Mouse (Mus musculus): ENCODE results near the gene Efnb3. TPM values are rescaled to one million over a fixed set of nuclear protein-coding genes. Genes with fewer than 3 reads are reported as not detected.

The Efnb3 gene
- polyA plus RNA-seq, 1 experiment from 2014 or later: 39.9 TPM

DNA sequence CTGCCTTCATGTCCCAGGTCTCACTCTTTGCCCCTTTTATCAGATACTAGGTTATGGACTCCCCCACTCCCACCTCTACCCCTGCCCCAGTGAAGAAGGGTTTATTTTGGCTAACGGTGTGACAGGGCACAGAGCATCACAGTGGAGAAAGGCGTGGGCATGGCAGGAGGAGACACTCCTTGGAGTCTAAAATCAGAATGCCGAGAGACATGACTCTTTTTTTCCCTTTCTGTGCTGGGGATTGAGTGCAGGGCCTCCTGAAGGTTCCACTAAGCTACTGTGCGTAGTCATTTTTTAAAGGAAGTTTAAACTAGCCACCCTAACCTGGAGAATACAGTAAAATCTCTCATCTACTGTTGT is 32.0 kb downstream of the Efnb3 start:
- Histone ChIP-seq H3K4me3 (replicated peaks; ENCODE audit: low read length) (no peak overlapping the region), H3K9me3 (ENCODE audit: control insufficient read depth, low read length) (no peaks in the 10 kb centered on the region), H3K4me1 (replicated peaks; ENCODE audit: control insufficient read depth, insufficient read depth, low read length) (peaks cover 23% of the 10 kb centered on the region), H3K4me2 (replicated peaks) (peak overlapping the region; percentile 52), H3K27ac (peak overlapping the region; percentile 99), H3K9ac (peak overlapping the region; percentile 60), H3K36me3 (replicated peaks; ENCODE audit: control insufficient read depth, insufficient read depth) (no peaks in the 10 kb centered on the region), H3K27me3 (ENCODE audit: control insufficient read depth, insufficient read depth, low read length) (no peaks in the 10 kb centered on the region)
- no peak for ATAC-seq (ENCODE audit: low FRiP score)
- WGBS: 58% methylated on average over 4 of the region's 4 CpGs
- no peak for DNase-seq (ENCODE audit: low spot score)

GRCm38 (mm10) chr11:69527098-69528030 is 32.6 kb downstream of the Efnb3 start:
- peak; percentile 73 for DNase-seq (ENCODE audit: low spot score)
- Histone ChIP-seq H3K4me2 (replicated peaks) (peak overlapping the region; percentile 52), H3K9me3 (ENCODE audit: control insufficient read depth, low read length) (no peaks in the 10 kb centered on the region), H3K4me3 (replicated peaks; ENCODE audit: low read length) (peak overlapping the region; percentile 15), H3K27ac (peak overlapping the region; percentile 99), H3K4me1 (replicated peaks; ENCODE audit: control insufficient read depth, insufficient read depth, low read length) (peaks cover 23% of the 10 kb centered on the region), H3K27me3 (ENCODE audit: control insufficient read depth, insufficient read depth, low read length) (no peaks in the 10 kb centered on the region), H3K36me3 (replicated peaks; ENCODE audit: control insufficient read depth, insufficient read depth) (no peaks in the 10 kb centered on the region), H3K9ac (peak overlapping the region; percentile 60)
- WGBS: 2% methylated on average over 30 of the region's 30 CpGs
- ATAC-seq (ENCODE audit: low FRiP score): peak; percentile 68

DNA sequence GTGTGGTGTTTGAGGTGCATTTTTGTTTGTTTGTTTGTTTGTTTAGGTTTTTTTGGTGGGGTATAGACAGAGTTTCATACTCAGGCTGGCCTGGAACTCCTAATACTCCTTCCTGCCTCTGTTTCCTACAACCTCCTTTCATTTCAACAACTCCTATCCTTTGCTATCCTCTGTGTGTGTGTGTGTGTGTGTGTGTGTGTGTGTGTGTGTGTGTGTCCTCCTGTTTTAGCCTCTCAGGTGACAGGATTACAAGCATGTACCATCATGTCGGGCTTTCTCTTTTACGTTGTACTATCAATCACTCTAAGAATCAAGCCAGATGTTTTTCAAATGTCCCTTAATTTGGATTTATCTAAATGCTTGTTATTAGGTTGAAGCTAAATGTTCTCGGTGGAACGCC is 33.4 kb downstream of the Efnb3 start:
- Histone ChIP-seq H3K27ac (peak overlapping the region; percentile 99), H3K4me2 (replicated peaks) (peak overlapping the region; percentile 52), H3K4me1 (replicated peaks; ENCODE audit: control insufficient read depth, insufficient read depth, low read length) (peaks cover 23% of the 10 kb centered on the region), H3K9ac (peak overlapping the region; percentile 60), H3K27me3 (ENCODE audit: control insufficient read depth, insufficient read depth, low read length) (no peaks in the 10 kb centered on the region), H3K9me3 (ENCODE audit: control insufficient read depth, low read length) (no peaks in the 10 kb centered on the region), H3K4me3 (replicated peaks; ENCODE audit: low read length) (peak overlapping the region; percentile 15), H3K36me3 (replicated peaks; ENCODE audit: control insufficient read depth, insufficient read depth) (no peaks in the 10 kb centered on the region)
- DNase-seq (ENCODE audit: low spot score): peak; percentile 34
- 18% methylated on average over 4 of the region's 4 CpGs for WGBS
- ATAC-seq (ENCODE audit: low FRiP score): no peak

DNA sequence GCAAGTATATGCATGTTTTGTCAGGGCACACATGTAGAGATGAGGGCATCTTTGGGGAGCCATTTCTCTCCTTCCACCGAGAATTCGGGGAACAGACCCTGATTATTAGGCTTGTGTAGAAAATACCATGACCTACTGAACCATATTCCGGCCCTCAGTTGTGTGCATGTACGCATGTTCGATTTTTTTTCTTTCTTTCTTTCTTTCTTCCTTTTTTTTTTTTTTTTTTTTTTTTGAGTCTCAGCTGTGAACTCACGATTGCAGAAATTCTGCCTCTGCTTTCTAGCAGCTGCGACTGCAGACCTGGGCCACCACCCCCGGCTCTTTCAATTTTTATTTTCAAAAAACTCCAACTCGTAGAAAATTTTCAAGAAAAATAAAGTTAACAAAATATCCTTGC is 34.3 kb downstream of the Efnb3 start:
- H3K4me2 ChIP-seq (replicated peaks): no peak overlapping the region
- H3K27me3 ChIP-seq (ENCODE audit: control insufficient read depth, insufficient read depth, low read length): no peaks in the 10 kb centered on the region
- no peaks in the 10 kb centered on the region for H3K36me3 ChIP-seq (replicated peaks; ENCODE audit: control insufficient read depth, insufficient read depth)
- no peak overlapping the region for H3K4me3 ChIP-seq (replicated peaks; ENCODE audit: low read length)
- H3K9ac ChIP-seq: no peak overlapping the region; the same call in 1 of the 2 replicates
- no peak for ATAC-seq (ENCODE audit: low FRiP score)
- peak overlapping the region; percentile 99 for H3K27ac ChIP-seq
- no peaks in the 10 kb centered on the region for H3K9me3 ChIP-seq (ENCODE audit: control insufficient read depth, low read length)
- no peak for DNase-seq (ENCODE audit: low spot score)
- 82% methylated on average over 9 of the region's 9 CpGs for WGBS
- H3K4me1 ChIP-seq (replicated peaks; ENCODE audit: control insufficient read depth, insufficient read depth, low read length): peaks cover 23% of the 10 kb centered on the region

GRCm38 (mm10) chr11:69523651-69524050 is 36.4 kb downstream of the Efnb3 start:
- peaks cover 23% of the 10 kb centered on the region for H3K4me1 ChIP-seq (replicated peaks; ENCODE audit: control insufficient read depth, insufficient read depth, low read length)
- H3K9me3 ChIP-seq (ENCODE audit: control insufficient read depth, low read length): no peaks in the 10 kb centered on the region
- no peak overlapping the region for H3K4me3 ChIP-seq (replicated peaks; ENCODE audit: low read length)
- H3K27ac ChIP-seq: no peak overlapping the region
- no peaks in the 10 kb centered on the region for H3K36me3 ChIP-seq (replicated peaks; ENCODE audit: control insufficient read depth, insufficient read depth)
- no peaks in the 10 kb centered on the region for H3K27me3 ChIP-seq (ENCODE audit: control insufficient read depth, insufficient read depth, low read length)
- WGBS: 94% methylated on average over 4 of the region's 4 CpGs
- H3K4me2 ChIP-seq (replicated peaks): no peak overlapping the region
- no peak for ATAC-seq (ENCODE audit: low FRiP score)
- H3K9ac ChIP-seq: no peak overlapping the region
- no peak for DNase-seq (ENCODE audit: low spot score)

GRCm38 (mm10) chr11:69521526-69522149 is 38.4 kb downstream of the Efnb3 start:
- Histone ChIP-seq H3K9me3 (ENCODE audit: control insufficient read depth, low read length) (no peaks in the 10 kb centered on the region), H3K4me3 (replicated peaks; ENCODE audit: low read length) (no peak overlapping the region), H3K27ac (no peak overlapping the region), H3K4me1 (replicated peaks; ENCODE audit: control insufficient read depth, insufficient read depth, low read length) (peaks cover 7% of the 10 kb centered on the region; the same call in 1 of the 2 replicates), H3K36me3 (replicated peaks; ENCODE audit: control insufficient read depth, insufficient read depth) (no peaks in the 10 kb centered on the region), H3K27me3 (ENCODE audit: control insufficient read depth, insufficient read depth, low read length) (no peaks in the 10 kb centered on the region), H3K4me2 (replicated peaks) (no peak overlapping the region), H3K9ac (no peak overlapping the region)
- no peak for DNase-seq (ENCODE audit: low spot score)
- 91% methylated on average over 9 of the region's 9 CpGs for WGBS
- no peak for ATAC-seq (ENCODE audit: low FRiP score)

GRCm38 (mm10) chr11:69519976-69520375 is 40.0 kb downstream of the Efnb3 start:
- H3K4me1 ChIP-seq (replicated peaks; ENCODE audit: control insufficient read depth, insufficient read depth, low read length): no peaks in the 10 kb centered on the region
- H3K4me2 ChIP-seq (replicated peaks): no peak overlapping the region
- no peak for ATAC-seq (ENCODE audit: low FRiP score)
- no peak overlapping the region for H3K4me3 ChIP-seq (replicated peaks; ENCODE audit: low read length)
- no peaks in the 10 kb centered on the region for H3K9me3 ChIP-seq (ENCODE audit: control insufficient read depth, low read length)
- 76% methylated on average over 4 of the region's 4 CpGs for WGBS
- no peaks in the 10 kb centered on the region for H3K27me3 ChIP-seq (ENCODE audit: control insufficient read depth, insufficient read depth, low read length)
- no peak for DNase-seq (ENCODE audit: low spot score)
- no peak overlapping the region for H3K27ac ChIP-seq
- no peaks in the 10 kb centered on the region for H3K36me3 ChIP-seq (replicated peaks; ENCODE audit: control insufficient read depth, insufficient read depth)
- H3K9ac ChIP-seq: no peak overlapping the region

GRCm38 (mm10) chr11:69516661-69517060 is 43.3 kb downstream of the Efnb3 start:
- 82% methylated on average over 3 of the region's 3 CpGs for WGBS
- Histone ChIP-seq H3K9me3 (ENCODE audit: control insufficient read depth, low read length) (no peaks in the 10 kb centered on the region), H3K27me3 (ENCODE audit: control insufficient read depth, insufficient read depth, low read length) (no peaks in the 10 kb centered on the region), H3K4me1 (replicated peaks; ENCODE audit: control insufficient read depth, insufficient read depth, low read length) (no peaks in the 10 kb centered on the region), H3K4me2 (replicated peaks) (no peak overlapping the region), H3K27ac (no peak overlapping the region), H3K4me3 (replicated peaks; ENCODE audit: low read length) (no peak overlapping the region), H3K9ac (no peak overlapping the region), H3K36me3 (replicated peaks; ENCODE audit: control insufficient read depth, insufficient read depth) (no peaks in the 10 kb centered on the region)
- ATAC-seq (ENCODE audit: low FRiP score) (no peak), DNase-seq (ENCODE audit: low spot score) (no peak)

GRCm38 (mm10) chr11:69516151-69516640 is 43.8 kb downstream of the Efnb3 start:
- 73% methylated on average over 15 of the region's 15 CpGs for whole genome bisulfite sequencing
- Histone ChIP-seq H3K27ac (no peak overlapping the region), H3K4me2 (replicated peaks) (no peak overlapping the region), H3K36me3 (replicated peaks; ENCODE audit: control insufficient read depth, insufficient read depth) (no peaks in the 10 kb centered on the region), H3K9me3 (ENCODE audit: control insufficient read depth, low read length) (no peaks in the 10 kb centered on the region), H3K4me1 (replicated peaks; ENCODE audit: control insufficient read depth, insufficient read depth, low read length) (no peaks in the 10 kb centered on the region), H3K9ac (no peak overlapping the region), H3K27me3 (ENCODE audit: control insufficient read depth, insufficient read depth, low read length) (no peaks in the 10 kb centered on the region), H3K4me3 (replicated peaks; ENCODE audit: low read length) (no peak overlapping the region)
- ATAC-seq (ENCODE audit: low FRiP score) (no peak), DNase-seq (ENCODE audit: low spot score) (no peak)
